Mouse (Mus musculus) brain, embryonic 14.5 days (tissue): ENCODE data around the gene Adrm1.

Experiments
- CTCF ChIP-seq: fragments of 200-500 bp; IDR thresholded peaks from 2 replicates; pipeline ENCODE4 v1.5.1; 2012; ENCODE audit warnings: inconsistent platforms, mild to moderate bottlenecking, moderate library complexity, borderline replicate concordance; ENCODE audit not compliant: insufficient read depth, insufficient read length; ENCODE audit errors: extremely low read depth
- POLR2A ChIP-seq: fragments of 200-500 bp; IDR thresholded peaks from 2 replicates; pipeline ENCODE4 v1.6.1; 2012; ENCODE audit warnings: mild to moderate bottlenecking, inconsistent platforms, borderline replicate concordance; ENCODE audit not compliant: poor library complexity, insufficient read depth, insufficient read length, severe bottlenecking; ENCODE audit errors: extremely low read depth

GRCm38 (mm10) chr2:180172152-180172551, 867 bp downstream of the Adrm1 start:
- TF ChIP-seq POLR2A: no peak
- no peak for TF ChIP-seq CTCF
